Mouse (Mus musculus) stomach, postnatal 0 days (tissue): ENCODE data around the gene 1810010H24Rik.

Experiments
- CTCF ChIP-seq: IDR thresholded peaks from 2 replicates; pipeline ENCODE4 v1.5.1; 2016; ENCODE audit warnings: antibody characterized with exemption, low read depth, mild to moderate bottlenecking, moderate library complexity
- EP300 ChIP-seq: optimal IDR thresholded peaks from 2 replicates; pipeline ENCODE3; 2016; ENCODE audit warnings: antibody characterized with exemption

DNA sequence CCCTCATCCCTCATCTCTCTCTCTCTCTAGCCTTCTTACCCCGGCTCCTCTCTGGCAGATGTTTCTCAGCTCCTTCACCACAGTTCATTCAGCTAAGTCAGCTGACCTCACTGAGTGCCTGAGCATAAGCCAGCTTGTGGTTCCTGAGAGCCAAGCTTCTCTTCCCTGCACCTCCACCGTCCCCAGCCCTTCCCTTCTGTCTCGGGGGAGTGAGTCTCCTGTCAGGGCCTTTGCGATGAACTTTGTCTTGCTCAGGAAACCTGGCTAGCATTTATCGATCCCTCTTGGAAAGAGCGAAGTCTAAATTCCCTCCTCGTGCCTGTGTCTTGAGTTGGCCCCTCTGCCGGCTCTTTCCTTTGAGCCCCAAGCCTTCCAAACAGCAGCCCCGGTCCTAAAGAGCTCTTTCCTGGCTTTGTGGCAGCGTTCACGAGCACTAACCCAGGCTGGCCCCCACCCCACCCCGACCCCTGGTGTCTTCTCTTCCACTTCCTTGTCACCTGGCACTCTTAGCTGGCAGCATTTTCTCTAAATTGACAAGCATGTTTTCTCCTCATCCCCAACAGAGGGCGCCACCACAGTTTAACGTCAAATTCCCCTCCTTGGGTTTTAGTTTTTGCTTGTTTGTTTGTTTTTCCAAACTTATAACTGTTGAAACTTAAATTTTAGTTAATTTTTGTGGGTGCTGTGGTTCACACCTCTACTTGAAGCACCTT is 10.7 kb upstream of the 1810010H24Rik start:
- TF ChIP-seq EP300 (no peak), CTCF (peak; percentile 62)
